14 mouse cellular contexts compared by ENCODE assay signal in genomic region chr16:37094169-37094833, GRCm38 (mm10).
DNase-seq lines count a peak whose midpoint lies in the region; ATAC-seq lines count a peak whose summit lies in the region.
"Had no signal": no experiment of that assay in that cellular context is flagged by ENCODE, and none has a peak within 500 bp of the region (broad histone marks: within the 10 kb centered on the region; RNA-seq: fewer than 3 reads in every experiment).

No protein-coding gene starts in this region.

- H3K9ac ChIP-seq in midbrain, embryonic 15.5 days: no peak overlapping the region
- H3K9ac ChIP-seq: embryonic facial prominence, embryonic 15.5 days; hindbrain, embryonic 13.5 days; liver, embryonic 14.5 days had no signal

- H3K27me3 ChIP-seq in midbrain, embryonic 15.5 days (replicated peaks): no peaks in the 10 kb centered on the region
- no peaks in the 10 kb centered on the region for H3K27me3 ChIP-seq in midbrain, embryonic 10.5 days (ENCODE audit: low read depth, poor library complexity, severe bottlenecking)
- H3K27me3 ChIP-seq: embryonic facial prominence, embryonic 15.5 days; hindbrain, embryonic 13.5 days had no signal

- no peak overlapping the region for H3K27ac ChIP-seq in midbrain, embryonic 15.5 days
- H3K27ac ChIP-seq in midbrain, embryonic 10.5 days (replicated peaks): no peak overlapping the region
- H3K27ac ChIP-seq: embryonic facial prominence, embryonic 15.5 days; hindbrain, embryonic 13.5 days; left cerebral cortex, adult 2 months; liver, embryonic 14.5 days had no signal

- no peaks in the 10 kb centered on the region for H3K4me1 ChIP-seq in midbrain, embryonic 15.5 days
- no peaks in the 10 kb centered on the region for H3K4me1 ChIP-seq in midbrain, embryonic 10.5 days
- H3K4me1 ChIP-seq: embryonic facial prominence, embryonic 15.5 days; hindbrain, embryonic 13.5 days had no signal

- H3K4me2 ChIP-seq in midbrain, embryonic 15.5 days: no peak overlapping the region
- H3K4me2 ChIP-seq: embryonic facial prominence, embryonic 15.5 days; hindbrain, embryonic 13.5 days had no signal

- no peak overlapping the region for H3K4me3 ChIP-seq in midbrain, embryonic 15.5 days
- no peak overlapping the region for H3K4me3 ChIP-seq in midbrain, embryonic 10.5 days
- H3K4me3 ChIP-seq: embryonic facial prominence, embryonic 15.5 days; hindbrain, embryonic 13.5 days; left cerebral cortex, adult 2 months had no signal

- WGBS in midbrain, embryonic 15.5 days: 77% methylated on average over 4 of the region's 4 CpGs
- 87% methylated on average over 4 of the region's 4 CpGs for WGBS in midbrain, embryonic 10.5 days
- 67% methylated on average over 4 of the region's 4 CpGs for WGBS in large intestine, adult 2 months

- H3K36me3 ChIP-seq in midbrain, embryonic 15.5 days (replicated peaks): no peaks in the 10 kb centered on the region
- H3K36me3 ChIP-seq in midbrain, embryonic 10.5 days: peaks cover 93% of the 10 kb centered on the region
- H3K36me3 ChIP-seq: embryonic facial prominence, embryonic 15.5 days had no signal

- no peak for DNase-seq in midbrain, embryonic 10.5 days (ENCODE audit: low spot score)
- peak; percentile 40 for DNase-seq in Muller cell, postnatal 12 days (ENCODE audit: inconsistent ontology term)
- DNase-seq in large intestine, adult 2 months (ENCODE audit: low read depth, low spot score): peak; percentile 29
- peak; percentile 54 for DNase-seq in thymus, postnatal 25 days
- DNase-seq in heart, adult 18-20 months: no peak
- DNase-seq in kidney, postnatal 14 days: no peak
- DNase-seq: cerebellum, adult 9-10 months; heart, adult 11 months had no signal

- ATAC-seq in midbrain, embryonic 15.5 days (replicated peaks): 0 out of 2 replicates have a peak, but pooled peaks have one; percentile 56
- ATAC-seq: forebrain, embryonic 16.5 days had no signal

- H3K9me3 ChIP-seq in midbrain, embryonic 15.5 days: no peaks in the 10 kb centered on the region
- H3K9me3 ChIP-seq in midbrain, embryonic 10.5 days (replicated peaks): no peaks in the 10 kb centered on the region
- H3K9me3 ChIP-seq: embryonic facial prominence, embryonic 15.5 days; hindbrain, embryonic 13.5 days had no signal

Comparison
In these comparisons a context has a peak if more than half of its experiments do, and no peak if none do; other contexts are left out.
1. DNase-seq: peak in Muller cell, postnatal 12 days (single experiment), large intestine, adult 2 months (single experiment) and thymus, postnatal 25 days (single experiment); none in midbrain, embryonic 10.5 days (single experiment), heart, adult 18-20 months (0 of 2) and kidney, postnatal 14 days (single experiment).